Mouse (Mus musculus): Measurements from ENCODE around the gene Ager.
A peak's percentile ranks its signal among the peaks of the same experiment; 100 is the strongest.

Gene Ager

GRCm38 (mm10) chr17:34597566-34598095, at the start of gene Ager:
TSS of gene Ager (plus strand) at chr17:34597862.
- DNase-seq, result no peak

GRCm38 (mm10) chr17:34549156-34549555, 48.5 kb upstream of the Ager start:
- DNase-seq, result no peak

GRCm38 (mm10) chr17:34549843-34550242, 47.8 kb upstream of the Ager start:
- DNase-seq, result no peak

GRCm38 (mm10) chr17:34555483-34555882, 42.2 kb upstream of the Ager start:
- DNase-seq, result peak; percentile 45

- DNase-seq, result no peak
Observed at GRCm38 (mm10) chr17:34556406-34556805, 41.3 kb upstream of the Ager start.

DNA sequence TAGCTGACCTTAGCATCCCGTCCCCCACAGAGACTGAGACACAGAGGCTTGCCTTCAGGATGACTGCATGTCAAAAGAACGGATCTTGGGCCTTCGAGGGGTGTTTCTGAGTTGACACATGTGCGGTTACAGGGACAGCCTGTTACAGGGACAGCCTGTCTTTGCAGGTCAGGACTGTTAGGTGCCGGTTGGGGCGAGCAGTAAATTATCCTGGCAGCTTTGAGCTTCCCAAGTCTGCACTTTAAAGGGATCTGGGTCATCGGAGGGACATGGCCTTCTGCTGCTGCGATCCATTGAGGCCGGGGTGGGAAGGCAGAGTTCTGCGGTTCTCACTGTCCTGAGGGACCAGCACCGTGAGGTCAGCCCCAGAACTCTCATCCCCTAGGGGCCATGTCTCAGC, 40.3 kb upstream of the Ager start:
- DNase-seq, result no peak

GRCm38 (mm10) chr17:34559116-34559515, 38.5 kb upstream of the Ager start:
- DNase-seq, result no peak

GRCm38 (mm10) chr17:34559895-34560294, 37.8 kb upstream of the Ager start:
- no peak for DNase-seq

- no peak for DNase-seq
Observed at GRCm38 (mm10) chr17:34560438-34560837, 37.2 kb upstream of the Ager start.

DNA sequence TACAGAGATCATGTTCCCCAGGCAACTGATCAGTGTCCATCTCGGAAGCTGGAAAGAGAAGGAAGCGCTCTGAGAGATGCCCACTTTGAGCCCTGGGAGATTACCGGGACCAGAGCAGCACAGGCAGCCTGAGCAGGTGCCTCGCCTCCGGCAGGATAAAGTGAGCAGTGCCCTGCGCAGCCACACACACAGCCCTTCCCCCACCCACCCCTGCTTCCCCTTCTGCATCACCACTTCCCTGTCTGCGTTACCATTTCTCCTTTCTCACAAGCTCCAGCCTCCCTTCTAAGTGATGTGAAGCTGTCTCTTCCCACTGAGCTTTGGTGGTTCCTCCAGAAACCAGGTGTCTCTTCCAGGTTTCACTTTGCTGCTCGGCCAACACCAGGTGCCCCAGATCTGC, 36.5 kb upstream of the Ager start:
- no peak for DNase-seq

- DNase-seq, result no peak
Observed at GRCm38 (mm10) chr17:34562595-34562994, 35.1 kb upstream of the Ager start.

DNA sequence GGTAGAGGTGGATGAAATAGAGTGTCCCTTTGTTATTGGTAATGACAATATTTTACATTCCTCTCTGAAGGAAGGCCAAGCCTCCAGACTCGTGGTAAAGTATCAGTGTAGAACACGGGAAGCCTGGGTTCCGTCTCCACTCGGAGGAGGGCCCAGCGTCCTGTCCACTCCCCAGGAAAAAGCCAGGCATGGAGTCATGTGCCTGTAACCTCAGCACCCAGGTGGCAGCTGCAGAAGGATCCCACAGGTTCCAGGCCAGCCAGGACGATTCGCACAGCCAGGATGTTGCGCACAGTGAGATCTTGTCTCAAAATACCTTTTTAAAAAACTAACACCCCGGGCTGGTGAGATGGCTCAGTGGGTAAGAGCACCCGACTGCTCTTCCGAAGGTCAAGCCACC, 34.3 kb upstream of the Ager start:
- no peak for DNase-seq

GRCm38 (mm10) chr17:34564003-34564421, 33.6 kb upstream of the Ager start, which contains the start of gene Notch4:
TSS of gene Notch4 (plus strand) at chr17:34564268.
- no peak for DNase-seq

- no peak for DNase-seq
Observed at GRCm38 (mm10) chr17:34564796-34565195, 32.9 kb upstream of the Ager start.

DNA sequence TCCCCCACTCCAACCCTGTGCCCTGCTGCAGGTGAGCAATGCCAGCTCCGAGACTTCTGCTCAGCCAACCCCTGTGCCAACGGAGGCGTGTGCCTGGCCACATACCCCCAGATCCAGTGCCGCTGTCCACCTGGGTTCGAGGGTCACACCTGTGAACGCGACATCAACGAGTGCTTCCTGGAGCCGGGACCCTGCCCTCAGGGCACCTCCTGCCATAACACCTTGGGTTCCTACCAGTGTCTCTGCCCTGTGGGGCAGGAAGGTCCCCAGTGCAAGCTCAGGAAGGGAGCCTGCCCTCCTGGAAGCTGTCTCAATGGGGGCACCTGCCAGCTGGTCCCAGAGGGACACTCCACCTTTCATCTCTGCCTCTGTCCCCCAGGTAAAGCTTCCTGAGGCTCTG, 30.4 kb upstream of the Ager start:
- no peak for DNase-seq

- no peak for DNase-seq
Observed at GRCm38 (mm10) chr17:34568421-34568820, 29.2 kb upstream of the Ager start.

DNA sequence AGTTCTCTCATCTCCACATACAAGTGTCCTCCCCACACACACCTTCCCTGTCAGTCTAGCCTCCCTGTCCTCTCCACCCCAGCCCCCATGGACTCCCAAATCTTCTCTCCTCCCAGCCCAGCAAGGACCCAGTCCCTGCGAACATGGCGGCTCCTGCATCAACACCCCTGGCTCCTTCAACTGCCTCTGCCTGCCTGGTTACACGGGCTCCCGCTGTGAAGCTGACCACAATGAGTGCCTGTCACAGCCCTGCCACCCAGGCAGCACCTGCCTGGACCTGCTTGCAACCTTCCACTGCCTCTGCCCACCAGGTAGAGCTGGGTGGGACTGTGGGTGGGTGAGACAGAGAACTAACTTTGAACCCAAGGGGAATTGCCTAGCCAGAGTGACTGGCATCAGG, 27.7 kb upstream of the Ager start:
- no peak for DNase-seq

DNA sequence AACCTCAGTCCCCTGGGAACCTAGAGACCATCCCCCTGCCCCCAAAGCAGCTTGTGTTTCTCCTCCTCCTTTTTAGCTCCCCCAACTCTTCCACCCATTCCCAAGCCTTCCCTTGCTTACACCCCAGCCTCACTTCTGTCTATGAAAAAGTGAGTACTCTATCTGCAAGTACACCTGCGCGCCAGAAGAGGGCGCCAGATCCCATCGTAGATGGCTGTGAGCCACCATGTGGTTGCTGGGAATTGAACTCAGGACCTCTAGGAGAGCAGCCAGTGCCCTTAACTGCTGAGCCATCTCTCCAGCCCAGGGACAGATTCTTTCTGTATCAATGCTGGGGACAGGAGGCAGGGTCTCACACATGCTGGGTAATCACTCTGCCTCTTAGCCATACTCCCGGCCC, 25.8 kb upstream of the Ager start:
- no peak for DNase-seq

DNA sequence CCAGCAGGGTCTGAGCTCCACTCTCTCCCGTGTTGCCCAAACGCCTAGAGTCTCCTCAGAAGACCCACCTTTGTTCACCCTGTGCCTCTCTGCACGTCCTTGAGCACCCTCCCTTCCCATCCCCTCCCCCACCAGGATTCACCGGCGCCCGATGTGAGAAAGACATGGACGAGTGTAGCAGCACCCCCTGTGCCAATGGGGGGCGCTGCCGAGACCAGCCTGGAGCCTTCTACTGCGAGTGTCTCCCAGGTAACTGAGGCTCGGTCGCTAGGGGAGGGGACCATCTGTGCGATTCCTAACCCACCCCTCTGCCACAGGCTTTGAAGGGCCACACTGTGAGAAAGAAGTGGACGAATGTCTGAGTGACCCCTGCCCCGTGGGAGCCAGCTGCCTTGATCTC, 25.3 kb upstream of the Ager start:
- no peak for DNase-seq

DNA sequence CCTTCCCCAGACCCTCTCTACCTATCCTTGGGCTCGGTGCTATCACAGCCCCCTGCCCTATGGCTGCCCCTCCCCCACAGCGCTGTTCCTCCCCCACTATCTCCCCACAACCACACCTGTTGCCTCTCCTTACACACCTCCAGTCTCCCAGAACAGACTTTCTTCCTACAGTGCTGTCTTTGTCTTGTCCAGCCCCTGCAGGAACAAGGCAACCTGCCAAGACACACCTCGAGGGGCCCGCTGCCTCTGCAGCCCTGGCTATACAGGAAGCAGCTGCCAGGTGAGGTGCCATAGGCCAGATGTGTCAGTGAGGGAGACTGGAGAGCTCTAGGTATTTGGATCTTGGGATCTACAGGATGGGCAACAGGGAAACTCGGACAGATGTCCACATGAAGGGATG, 21.1 kb upstream of the Ager start:
- DNase-seq, result no peak

- no peak for DNase-seq
Observed at GRCm38 (mm10) chr17:34578070-34578469, 19.6 kb upstream of the Ager start.

GRCm38 (mm10) chr17:34582528-34582927, 15.1 kb upstream of the Ager start:
- no peak for DNase-seq

DNA sequence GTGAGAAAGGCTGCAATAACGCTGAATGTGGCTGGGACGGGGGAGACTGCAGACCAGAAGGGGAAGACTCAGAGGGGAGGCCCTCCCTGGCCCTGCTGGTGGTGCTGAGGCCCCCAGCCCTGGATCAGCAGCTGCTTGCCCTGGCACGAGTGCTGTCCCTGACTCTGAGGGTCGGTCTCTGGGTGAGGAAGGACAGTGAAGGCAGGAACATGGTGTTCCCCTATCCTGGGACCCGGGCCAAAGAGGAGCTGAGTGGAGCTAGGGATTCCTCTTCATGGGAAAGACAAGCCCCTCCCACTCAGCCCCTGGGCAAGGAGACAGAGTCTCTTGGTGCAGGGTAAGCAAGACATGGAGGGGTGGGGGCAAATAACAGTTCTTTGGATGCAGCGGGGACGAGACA, 14.3 kb upstream of the Ager start:
- DNase-seq, result no peak

- no peak for DNase-seq
Observed at GRCm38 (mm10) chr17:34583819-34584218, 13.8 kb upstream of the Ager start.

DNA sequence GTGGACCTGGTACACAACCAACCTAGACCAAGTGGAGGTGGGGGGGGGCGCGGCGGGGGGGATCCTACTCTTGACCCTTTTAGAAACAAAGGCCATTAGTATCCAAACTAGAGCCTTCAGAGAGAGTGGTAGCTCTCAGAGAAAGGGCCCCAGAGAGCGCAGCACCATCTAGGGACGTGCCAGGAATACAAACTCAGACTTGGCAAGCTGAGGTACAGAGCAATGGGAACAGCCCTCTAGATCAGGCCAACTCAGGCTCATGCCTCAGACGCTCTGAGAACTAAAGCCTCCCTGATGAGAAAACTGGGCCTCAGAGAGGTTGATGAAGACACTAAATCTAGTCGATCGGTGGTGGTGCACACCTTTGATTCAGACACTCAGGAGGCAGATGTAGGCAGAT, 12.5 kb upstream of the Ager start:
- DNase-seq, result no peak
